Mouse (Mus musculus): Measurements from ENCODE around the gene Krtap9-3. TPM values are rescaled to one million over a fixed set of nuclear protein-coding genes. Genes with fewer than 3 reads are reported as not detected.
"Not testable (repeated sequence)": the region's sequence is repeated elsewhere in the genome, so short reads cannot be mapped to it uniquely, and the experiment has no call there.

The Krtap9-3 gene
- not detected for total RNA-seq (2021)
- long read RNA-seq, experiment 1, result 0 reads
- long read RNA-seq, experiment 2, result 0 reads

DNA sequence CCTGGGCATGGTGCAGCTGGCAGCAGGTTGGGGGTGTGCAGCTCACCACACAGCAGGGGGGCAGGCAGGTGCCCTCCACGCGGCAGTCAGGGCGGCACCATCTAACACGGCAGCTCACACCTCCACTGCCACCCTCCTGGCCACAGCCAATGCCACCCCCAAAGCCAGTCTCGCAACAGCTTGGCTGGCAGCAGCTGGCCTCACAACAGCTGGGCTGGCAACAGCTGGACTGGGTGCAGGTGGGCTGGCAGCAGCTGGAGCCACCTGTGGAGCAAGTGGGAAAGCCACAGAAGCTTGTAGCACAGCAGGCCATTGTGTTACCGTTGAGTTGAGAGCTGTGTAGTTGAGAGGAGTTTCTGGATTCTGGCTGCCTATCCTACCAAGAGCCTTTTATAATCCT is at the start of gene Krtap9-3:
Gene Krtap9-3 (minus strand): TSS at position 364 of the 400 bp plus-strand sequence.
- not testable (repeated sequence) for DNase-seq (ENCODE audit: low spot score in 2 of 2)

DNA sequence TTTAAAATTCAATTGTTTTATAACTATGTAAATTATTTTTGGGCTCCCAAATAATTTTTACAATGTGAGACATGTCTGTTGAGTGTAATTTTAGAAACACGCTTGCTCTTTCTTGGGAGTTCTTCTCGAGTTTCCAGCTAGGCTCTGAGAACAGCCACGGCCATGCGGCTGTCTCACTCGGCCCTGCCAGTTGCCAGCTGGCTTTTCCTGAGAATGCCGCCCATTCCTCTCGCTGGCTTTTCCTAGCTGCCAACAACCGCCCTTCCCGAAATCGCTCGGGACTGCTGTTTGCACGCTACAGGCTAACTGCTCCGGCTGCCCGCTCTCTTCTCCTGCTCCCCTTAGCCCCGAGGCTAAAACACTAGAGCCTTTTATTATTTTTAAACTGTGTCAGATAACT is 48.5 kb upstream of the Krtap9-3 start:
- no peak for DNase-seq (ENCODE audit: low spot score in 2 of 2)

DNA sequence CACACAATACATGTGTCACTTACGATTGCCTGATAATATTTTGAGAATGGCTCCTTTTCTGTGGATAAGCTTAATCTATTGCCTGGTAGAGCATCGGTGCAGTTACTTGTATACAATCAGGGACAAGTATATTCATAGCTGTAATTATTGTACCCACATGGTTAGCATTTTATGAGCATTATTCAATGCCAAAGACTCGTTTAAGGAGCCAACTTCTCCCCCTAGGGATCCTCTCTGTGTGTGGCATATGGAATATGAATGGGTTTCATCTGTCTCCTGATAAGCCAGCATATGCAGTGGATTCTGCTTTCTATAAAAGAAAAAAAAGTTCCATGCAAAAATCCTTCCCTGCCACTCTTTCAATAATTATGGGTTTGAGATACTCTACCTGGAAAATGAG is 46.4 kb upstream of the Krtap9-3 start:
- no peak for DNase-seq (ENCODE audit: low spot score in 2 of 2)

DNA sequence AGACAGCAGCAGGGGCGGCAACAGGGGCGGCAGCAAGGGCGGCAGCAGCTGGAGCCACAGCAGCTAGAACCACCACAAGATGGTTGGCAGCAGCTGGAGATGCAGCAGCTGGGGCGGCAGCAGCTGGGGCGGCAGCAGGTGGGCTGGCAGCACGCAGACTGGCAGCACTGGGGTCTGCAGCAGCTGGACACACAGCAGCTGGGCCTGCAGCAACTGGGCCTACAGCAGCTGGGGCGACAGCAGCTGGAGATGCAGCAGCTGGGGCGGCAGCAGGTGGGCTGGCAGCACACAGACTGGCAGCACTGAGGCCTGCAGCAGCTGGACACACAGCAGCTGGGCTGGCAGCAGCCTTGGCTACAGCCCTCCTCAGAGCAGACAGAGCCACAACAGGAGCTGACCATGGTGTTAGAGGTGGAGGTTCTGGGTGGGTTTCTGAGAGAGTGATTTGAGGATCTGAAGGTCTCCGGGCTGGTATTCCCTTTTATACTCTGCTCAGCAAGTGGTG is 45.8 kb upstream of the Krtap9-3 start, which contains the start of gene Krtap4-7:
Gene Krtap4-7 (minus strand): TSS at position 455 of the 505 bp plus-strand sequence.
- not testable (repeated sequence) for DNase-seq (ENCODE audit: low spot score in 2 of 2)

DNA sequence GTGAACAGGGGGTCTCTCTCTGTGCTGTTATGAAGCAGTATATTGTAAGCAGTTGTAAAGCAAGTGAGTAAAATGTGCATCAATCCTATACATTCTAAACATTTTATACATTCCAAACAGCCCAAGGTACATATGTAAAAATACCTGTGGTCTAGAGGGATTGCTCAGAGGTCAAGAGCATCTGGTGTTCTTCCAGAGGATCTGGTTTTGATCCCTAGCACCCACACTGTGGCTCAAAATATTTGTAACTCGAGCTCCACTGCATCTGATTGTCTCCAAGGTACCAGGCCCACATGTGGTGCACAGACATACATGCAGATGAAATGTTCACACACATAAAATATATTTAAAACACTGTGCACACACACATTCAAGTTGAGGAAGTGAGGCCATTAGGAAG is 43.0 kb upstream of the Krtap9-3 start:
- DNase-seq (ENCODE audit: low spot score in 2 of 2), result no peak

DNA sequence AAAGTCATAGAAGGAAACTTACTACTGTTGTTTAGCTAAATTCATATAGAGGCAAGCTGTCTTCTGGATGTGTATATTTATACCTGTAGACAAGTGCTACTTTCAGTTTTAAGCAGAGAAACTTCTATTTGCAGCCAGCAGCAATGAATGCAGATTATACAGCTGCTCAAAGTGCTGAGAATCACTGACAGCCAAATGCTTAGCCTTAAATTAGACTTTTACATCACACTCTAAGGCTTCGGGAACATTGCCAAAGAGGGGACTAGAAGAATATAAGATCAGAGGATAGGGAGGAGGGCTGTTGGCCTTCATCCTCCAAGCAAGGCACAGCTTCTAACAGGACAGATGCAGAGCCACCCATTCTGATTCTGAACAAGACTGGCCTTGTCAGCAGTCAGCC is 39.2 kb upstream of the Krtap9-3 start:
- DNase-seq (ENCODE audit: low spot score in 2 of 2), result no peak

DNA sequence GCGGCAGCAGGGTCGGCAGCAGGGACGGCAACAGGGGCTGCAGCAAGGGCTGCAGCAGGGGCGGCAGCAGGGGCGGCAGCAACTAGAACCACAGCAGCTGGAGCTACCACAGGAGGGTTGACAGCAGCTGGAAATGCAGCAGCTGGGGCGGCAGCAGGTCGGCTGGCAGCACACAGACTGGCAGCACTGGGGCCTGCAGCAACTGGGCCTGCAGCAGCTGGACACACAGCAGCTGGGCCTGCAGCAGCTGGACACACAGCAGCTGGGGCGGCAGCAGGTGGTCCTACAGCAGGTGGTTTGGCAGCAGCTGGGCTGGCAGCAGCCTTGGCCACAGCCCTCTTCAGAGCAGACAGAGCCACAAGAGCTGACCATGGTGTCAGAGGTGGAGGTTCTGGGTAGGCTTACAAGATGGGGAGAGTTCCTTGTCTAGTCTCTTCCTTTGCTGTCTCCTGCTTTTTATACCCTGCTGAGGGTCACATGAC is 36.8 kb upstream of the Krtap9-3 start, which contains the start of gene Krtap4-2:
Gene Krtap4-2 (minus strand): TSS at position 432 of the 482 bp plus-strand sequence.
- no peak for DNase-seq (ENCODE audit: low spot score in 2 of 2)

DNA sequence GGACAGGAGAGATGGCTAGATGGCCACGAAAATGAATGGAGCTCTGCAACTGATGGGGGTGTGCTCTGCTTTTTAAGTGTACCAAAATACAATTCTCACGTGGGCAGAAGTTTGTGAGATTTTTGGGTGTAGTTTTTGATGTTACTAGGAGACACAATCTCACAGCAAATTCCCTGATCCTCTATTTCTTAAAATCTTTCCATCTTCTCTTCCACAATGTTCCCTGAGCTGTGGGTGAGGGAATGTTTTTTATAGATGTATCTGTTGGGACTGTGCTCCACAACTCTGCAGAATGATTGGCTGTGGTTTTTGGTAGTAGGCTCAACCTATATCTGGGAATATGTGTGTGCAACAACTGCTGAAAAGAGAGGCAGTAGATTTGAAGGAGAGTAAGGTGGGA is 35.4 kb upstream of the Krtap9-3 start:
- DNase-seq (ENCODE audit: low spot score in 2 of 2), result no peak

DNA sequence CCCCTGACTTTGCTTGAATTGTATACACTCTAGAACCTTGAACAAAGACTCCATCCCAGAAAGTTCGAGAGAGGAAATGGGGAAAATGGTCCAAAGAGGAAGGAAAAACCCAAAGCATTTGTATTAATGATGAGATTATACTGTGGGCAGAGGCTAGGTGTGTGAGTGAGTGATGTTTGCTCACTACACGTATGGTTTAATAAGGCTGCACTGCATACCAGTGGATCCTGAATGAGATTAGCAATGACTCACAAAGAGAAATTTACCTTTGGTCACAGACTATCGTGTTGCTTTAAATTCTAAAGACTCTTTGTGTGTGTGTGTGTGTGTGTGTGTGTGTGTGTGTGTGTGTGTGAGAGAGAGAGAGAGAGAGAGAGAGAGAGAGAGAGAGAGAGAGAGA is 33.0 kb upstream of the Krtap9-3 start:
- no peak for DNase-seq (ENCODE audit: low spot score in 2 of 2)

DNA sequence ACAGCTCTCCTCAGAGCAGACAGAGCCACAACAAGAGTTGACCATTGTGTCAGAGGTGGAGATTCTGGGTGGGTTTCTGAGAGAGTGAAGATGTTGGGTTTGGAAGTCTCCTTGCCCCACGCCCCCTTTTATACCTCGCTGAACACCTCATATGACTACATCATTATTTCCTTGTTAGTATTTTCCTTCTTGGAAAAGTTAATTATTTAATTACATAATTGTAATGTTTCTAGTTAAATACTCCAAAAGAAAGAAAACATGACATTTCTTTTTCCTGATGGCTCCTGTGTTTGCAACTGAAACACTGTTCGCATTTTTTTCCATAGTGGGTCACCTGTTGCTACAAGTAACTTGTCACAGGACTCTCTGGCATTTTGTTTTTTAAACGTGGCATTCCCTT is 30.2 kb upstream of the Krtap9-3 start, which contains the start of gene Krtap4-1:
Gene Krtap4-1 (minus strand): TSS at position 101 of the 400 bp plus-strand sequence.
- no peak for DNase-seq (ENCODE audit: low spot score in 2 of 2)

DNA sequence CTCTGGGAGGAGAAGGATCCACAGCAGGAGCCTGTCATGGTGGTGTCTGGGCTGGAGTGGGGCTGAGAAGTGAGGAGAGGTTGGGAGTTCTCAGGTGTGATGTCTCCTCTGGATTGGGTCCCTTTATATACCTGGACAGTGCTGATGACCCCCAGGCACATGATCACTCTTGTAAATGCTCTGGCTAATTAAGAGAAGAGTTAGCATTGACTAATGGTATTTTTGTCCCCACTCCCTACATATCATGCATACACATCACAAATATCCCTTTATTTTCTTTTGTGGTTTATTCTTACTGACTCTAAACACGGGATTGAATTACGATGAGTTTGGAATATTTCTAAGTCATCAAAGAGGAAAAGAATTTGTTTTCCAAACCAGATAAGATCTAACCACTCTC is 22.4 kb upstream of the Krtap9-3 start, which contains the start of gene Gm11562:
Gene Gm11562 (minus strand): TSS at position 101 of the 400 bp plus-strand sequence.
- DNase-seq (ENCODE audit: low spot score in 2 of 2), result no peak

DNA sequence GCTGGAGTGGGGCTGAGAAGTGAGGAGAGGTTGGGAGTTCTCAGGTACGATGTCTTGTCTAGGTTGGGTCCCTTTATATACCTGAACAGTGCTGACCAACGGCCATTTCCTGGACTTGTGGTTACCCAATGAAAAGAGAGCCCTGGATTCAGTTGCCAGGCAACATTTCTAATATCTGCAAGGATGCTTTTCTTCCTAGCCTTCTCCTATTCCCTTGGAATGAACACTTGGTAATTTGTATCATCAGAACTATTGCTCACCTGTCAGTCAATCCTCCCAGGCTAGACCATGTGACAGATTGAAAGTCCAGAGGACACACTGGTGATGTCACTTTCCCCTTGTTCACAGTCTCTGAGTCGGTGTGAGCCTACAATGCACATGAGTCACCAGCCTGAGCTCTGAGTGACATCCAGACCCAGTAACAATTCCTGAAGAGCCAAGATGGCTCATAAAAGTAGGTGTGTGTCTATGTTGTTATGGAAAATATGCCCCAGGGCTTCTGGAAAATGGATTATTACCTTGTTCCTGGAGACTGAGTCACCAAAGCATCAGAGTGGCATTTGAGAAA is 17.0 kb upstream of the Krtap9-3 start, which contains the start of gene Krtap2-4:
Gene Krtap2-4 (minus strand): TSS at position 51 of the 568 bp plus-strand sequence.
- no peak for DNase-seq (ENCODE audit: low spot score in 2 of 2)

DNA sequence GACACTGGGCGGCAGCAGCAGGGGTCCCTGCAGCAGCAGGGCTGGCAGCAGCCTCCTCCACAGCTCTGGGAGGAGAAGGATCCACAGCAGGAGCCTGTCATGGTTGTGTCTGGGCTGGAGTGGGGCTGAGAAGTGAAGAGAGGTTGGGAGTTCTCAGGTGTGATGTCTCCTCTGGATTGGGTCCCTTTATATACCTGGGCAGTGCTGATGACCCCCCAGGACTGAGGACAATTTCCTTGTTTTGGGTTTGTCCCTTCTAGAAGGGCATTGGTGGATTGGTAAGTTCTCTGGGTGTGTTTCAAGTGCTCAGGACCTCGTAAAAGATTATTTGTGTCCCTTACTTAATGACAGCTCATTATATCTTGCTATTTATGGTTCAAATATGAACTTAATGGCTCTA is 12.2 kb upstream of the Krtap9-3 start, which contains the start of gene Gm11937:
Gene Gm11937 (minus strand): TSS at position 101 of the 400 bp plus-strand sequence.
- not testable (repeated sequence) for DNase-seq (ENCODE audit: low spot score in 2 of 2)

DNA sequence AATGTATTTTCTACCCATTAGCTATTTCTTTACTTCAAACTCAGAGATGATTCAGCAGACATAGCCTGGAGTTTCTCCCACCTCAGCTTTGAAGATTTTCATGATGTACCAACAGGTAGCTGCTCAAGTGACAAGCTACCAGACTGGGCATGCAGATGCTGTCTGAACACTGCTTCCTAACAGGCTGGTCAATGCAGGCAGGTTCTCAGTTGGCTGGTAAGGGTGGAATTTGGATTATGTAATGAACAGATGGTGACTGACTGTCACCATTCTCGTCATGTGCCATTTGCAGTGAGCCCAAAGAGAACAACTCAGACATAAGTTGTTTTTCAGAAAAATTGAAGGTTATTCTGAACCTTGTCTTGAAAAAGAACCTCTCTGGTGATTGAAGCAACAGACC is 11.2 kb upstream of the Krtap9-3 start:
- no peak for DNase-seq (ENCODE audit: low spot score in 2 of 2)

DNA sequence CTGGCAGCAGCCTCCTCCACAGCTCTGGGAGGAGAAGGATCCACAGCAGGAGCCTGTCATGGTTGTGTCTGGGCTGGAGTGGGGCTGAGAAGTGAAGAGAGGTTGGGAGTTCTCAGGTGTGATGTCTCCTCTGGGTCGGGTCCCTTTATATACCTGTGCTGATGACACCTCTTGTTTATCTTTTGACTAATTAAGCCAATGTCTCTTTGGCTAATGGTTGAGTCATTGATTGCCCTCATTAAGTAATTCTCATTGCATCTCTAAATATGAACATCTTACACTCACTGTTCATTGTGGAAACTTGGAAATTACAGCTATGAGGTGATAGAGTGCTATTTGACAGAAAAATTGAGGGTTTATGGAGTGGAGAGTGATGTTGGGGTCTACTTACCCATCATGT is 5.3 kb upstream of the Krtap9-3 start, which contains the start of gene Gm11938:
Gene Gm11938 (minus strand): TSS at position 101 of the 400 bp plus-strand sequence.
- not testable (repeated sequence) for DNase-seq (ENCODE audit: low spot score in 2 of 2)

DNA sequence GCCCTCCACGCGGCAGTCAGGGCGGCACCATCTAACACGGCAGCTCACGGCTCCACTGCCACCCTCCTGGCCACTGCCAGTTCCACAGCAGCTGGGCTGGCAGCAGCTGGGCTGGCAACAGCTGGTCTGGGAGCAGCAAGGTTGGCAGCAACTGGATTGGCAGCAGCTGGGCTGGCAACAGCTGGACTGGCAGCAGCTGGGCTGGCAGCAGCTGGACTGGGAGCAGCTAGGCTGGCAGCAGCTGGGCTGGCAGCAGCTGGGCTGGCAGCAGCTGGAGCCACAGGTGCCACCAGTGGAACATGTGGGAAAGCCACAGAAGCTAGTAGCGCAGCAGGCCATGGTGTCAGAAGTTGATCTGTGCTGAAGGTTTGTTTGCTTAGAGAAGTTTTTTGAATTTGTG is 6.9 kb downstream of the Krtap9-3 start, which contains the start of gene Krtap1-3:
Gene Krtap1-3 (minus strand): TSS at position 359 of the 400 bp plus-strand sequence.
- DNase-seq (ENCODE audit: low spot score in 2 of 2), result no peak

DNA sequence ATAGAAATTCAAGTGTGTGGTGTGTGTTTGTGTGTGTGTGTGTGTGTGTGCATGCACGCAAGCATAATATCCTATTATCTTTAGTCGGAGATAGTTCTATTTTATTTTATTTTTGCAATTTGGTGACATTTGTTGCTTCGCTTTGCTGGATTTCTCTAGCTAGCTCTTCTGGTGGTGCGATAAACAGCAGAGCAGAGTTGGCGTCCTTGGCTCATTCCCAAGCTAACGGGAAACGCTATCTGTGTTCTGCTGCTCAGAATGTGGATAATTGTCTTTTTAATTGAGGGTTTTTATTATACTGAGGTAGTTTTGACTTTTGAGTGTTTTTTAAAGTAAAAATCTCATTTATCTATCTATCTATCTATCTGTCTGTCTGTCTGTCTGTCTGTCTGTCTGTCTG is 12.8 kb downstream of the Krtap9-3 start:
- DNase-seq (ENCODE audit: low spot score in 2 of 2), result no peak

DNA sequence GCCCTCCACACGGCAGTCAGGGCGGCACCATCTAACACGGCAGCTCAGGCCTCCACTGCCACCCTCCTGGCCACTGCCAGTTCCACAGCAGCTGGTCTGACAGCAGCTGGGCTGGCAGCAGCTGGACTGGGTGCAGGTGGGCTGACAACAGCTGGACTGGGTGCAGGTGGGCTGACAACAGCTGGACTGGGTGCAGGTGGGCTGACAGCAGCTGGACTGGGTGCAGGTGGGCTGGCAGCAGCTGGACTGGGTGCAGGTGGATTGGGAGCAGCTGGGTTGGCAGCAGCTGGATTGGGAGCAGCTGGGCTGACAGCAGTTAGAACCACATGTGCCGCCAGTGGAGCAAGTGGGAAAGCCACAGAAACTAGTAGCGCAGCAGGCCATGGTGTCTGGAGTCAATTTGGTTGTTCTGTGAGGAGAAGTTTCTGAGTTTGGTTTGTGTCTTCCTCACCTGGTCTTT is 14.6 kb downstream of the Krtap9-3 start, which contains the start of gene Krtap1-4:
Gene Krtap1-4 (minus strand): TSS at position 410 of the 460 bp plus-strand sequence.
- no peak for DNase-seq (ENCODE audit: low spot score in 2 of 2)

DNA sequence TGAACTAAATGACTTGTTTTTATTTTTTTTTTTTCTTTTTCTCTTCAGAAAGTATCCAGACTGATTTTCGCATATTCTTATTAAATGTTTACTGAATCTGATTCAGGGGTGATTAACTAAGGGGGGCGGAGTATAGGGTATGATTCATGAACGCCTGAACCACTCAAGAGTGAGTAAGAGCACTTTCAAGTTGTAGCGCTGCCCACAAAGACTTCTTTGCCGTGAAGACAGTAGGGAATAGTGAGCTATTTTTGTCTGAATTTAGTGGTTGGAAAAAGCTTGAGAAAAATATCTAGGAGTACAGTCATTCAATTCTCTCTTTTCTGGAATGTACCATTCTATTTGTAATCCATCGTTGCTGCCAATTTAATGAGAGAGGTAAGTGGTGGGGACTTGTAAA is 16.3 kb downstream of the Krtap9-3 start:
- no peak for DNase-seq (ENCODE audit: low spot score in 2 of 2)

DNA sequence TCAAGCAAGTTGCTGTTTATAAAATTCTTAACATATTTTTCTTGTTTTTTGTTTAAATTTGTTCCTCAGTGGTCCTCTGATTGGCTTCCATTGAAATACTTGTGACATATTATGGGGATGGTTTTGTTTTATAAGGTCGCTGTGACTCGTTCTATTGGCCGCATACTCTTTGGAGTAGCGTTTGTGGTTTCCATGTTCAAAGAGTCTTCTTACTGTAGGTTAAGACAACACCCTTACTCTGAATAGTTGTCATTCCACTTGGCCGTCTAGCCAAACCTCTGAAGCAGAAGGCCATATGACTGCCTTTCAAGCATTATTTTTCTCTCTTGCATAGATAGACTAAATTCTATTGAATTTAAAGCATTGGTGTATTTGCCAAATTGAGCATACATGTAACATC is 16.9 kb downstream of the Krtap9-3 start:
- no peak for DNase-seq (ENCODE audit: low spot score in 2 of 2)

DNA sequence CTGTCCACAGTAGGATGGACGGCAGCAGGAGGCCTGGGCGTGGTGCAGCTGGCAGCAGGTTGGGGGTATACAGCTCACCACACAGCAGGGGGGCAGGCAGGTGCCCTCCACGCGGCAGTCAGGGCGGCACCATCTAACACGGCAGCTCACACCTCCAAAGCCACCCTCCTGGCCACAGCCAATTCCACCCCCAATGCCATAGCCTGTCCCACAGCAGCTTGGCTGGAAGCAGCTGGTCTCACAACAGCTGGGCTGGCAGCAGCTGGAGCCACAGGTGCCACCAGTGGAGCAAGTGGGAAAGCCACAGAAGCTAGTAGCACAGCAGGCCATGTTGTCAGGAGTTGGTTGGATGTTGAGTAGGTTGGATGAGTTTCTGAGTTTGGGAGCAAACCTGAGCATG is 17.3 kb downstream of the Krtap9-3 start, which contains the start of gene Krtap1-5:
Gene Krtap1-5 (minus strand): TSS at position 381 of the 400 bp plus-strand sequence.
- DNase-seq (ENCODE audit: low spot score in 2 of 2), result no peak

DNA sequence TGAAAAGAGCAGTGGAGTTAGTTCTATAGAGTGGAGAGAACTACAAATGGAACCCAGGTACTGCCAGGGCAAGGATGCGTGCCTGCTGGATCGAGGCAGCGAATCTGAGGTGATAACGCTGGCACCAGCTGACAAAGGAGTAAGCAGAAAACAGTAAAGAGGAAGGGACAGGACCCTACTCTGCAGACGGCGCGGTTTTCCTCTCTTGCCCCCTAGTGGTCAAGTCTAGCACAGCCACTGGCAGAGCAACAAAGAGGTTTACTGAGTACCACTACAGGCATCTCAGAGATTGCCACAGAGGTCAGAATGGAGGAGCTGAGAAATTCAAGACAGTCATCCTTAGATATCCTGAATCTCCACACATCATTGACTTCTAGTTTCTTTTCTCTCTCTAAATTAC is 23.8 kb downstream of the Krtap9-3 start:
- DNase-seq (ENCODE audit: low spot score in 2 of 2), result peak; percentile 59 to 61
